Mouse (Mus musculus) left cerebral cortex, postnatal 10 days (tissue): Measurements from ENCODE around the gene Tbx10. TPM values are rescaled to one million over a fixed set of nuclear protein-coding genes. Genes with fewer than 3 reads are reported as not detected.
A peak's percentile ranks its signal among the peaks of the same experiment; 100 is the strongest.
"Not testable (repeated sequence)": the region's sequence is repeated elsewhere in the genome, so short reads cannot be mapped to it uniquely, and the experiment has no call there.

Source experiments
- DNase-seq, 2 experiments: peaks; one replicate each; pipeline ENCODE4 v3.0.0; 2021 to 2022; ENCODE audit warnings: low spot score in 2 of 2, mixed read lengths in 1 of 2; ENCODE audit errors: extremely low spot score in 1 of 2
- intact Hi-C: fragments of 180-260 bp; cut with DNase I; formaldehyde crosslinking; loops from one replicate; pipeline ENCODE4 v1.15.1; 2025
- total RNA-seq, 2 experiments: library from RNA; stranded (reverse); gene quantifications; 2 replicates each; pipeline ENCODE4 v1.2.3; 2021

The Tbx10 gene
- total RNA-seq, 2 experiments from 2014 or later = not detected

DNA sequence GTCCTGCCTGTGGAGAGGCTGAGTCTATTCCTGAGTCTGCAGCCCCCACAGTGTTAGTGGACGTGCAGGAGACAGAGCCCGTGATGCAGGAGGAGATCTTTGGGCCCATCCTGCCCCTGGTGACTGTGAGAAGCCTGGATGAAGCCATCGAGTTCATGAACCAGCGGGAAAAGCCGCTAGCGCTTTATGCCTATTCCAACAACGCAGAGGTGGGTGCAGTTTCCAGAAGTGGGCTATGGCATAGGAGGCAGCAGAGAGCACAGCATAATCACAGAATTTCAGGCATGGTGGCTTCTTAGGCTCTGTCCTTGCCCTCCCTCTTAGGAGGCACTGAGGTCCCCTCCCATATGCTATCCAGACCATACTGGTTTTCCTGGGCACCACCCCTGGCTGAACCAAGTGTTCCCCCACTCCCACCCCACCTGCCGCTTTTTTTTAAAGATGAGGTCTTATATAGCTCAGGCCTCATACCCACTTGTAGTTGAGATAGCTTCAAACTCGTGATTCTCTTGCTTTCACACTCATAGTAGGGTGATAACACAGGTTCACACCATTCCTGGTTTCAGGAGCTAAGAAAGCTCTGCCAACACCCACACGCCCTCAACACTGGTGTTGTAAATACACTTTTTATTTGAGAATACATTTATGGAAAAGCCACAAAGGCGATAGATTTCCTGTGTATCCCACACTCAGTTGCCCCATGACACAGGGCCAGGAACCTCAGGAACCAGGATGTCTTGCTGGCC, 26.0 kb upstream of the Tbx10 start:
- DNase-seq = no peak
- intact Hi-C loops = no loop called here

- intact Hi-C loops = no loop called here
Observed at GRCm38 (mm10) chr19:3967258-3967657, 25.3 kb upstream of the Tbx10 start.

DNA sequence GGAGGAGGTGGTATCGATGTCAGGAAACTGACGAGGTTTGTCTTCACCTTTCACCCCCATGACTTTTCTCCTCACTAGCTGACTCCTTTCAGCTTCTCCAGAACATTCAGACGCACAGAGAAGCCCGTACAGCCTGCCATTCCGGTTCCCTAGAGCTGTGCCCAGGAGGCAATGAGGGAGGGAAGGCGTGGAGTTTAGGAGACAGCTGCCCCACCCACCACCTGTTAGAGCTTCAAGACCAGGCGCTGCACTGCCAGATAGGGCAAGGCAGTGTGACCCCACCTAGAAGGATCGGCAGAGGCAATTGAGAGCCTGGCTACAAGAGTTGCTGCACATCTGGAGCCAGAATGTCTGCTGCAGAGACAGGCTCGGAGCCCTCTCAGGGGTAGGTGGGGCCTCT, 20.3 kb upstream of the Tbx10 start, which contains the start of gene Aldh3b2:
Gene Aldh3b2, plus strand, starts transcription at position 100 of the 400 bp plus-strand sequence.
- intact Hi-C loops = no loop called here
- no peak for DNase-seq

More at GRCm38 (mm10) chr19:3967258-3967657, 25.3 kb upstream of the Tbx10 start:
- DNase-seq = no peak

DNA sequence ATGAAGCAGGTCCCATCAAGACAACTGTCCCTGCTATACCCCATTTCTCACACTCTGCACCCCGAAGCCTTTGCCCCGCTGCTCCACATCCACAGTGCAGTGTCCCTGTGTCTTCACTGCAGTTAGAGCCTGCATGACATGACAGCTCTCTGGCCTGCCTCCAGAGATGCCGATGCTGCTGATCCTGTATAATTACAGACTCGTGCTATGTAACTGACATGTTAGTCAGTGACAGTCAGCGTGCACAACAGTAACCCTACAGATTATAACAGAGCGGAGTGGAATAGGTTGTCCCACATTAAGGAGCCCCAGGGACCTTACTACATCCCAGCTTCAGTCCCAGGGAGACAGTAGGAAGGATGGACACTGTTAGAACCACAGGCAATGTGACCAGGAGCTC, 17.9 kb upstream of the Tbx10 start:
- intact Hi-C loops, DNase-seq: not testable (repeated sequence)

- no peak for DNase-seq
- intact Hi-C loops = no loop called here
Observed at GRCm38 (mm10) chr19:3975866-3976265, 16.7 kb upstream of the Tbx10 start.

GRCm38 (mm10) chr19:3980309-3980708, 12.2 kb upstream of the Tbx10 start:
- peak; percentile 78 to 82 for DNase-seq
- intact Hi-C loops = loop anchor here (5.0 kb wide), 1 partner anchor 33 kb away; no protein-coding TSS in a partner anchor

- intact Hi-C loops = loop anchor here (5.0 kb wide), 1 partner anchor 34 kb away; no protein-coding TSS in a partner anchor
- DNase-seq = no peak
Observed at GRCm38 (mm10) chr19:3980917-3981316, 11.6 kb upstream of the Tbx10 start.

DNA sequence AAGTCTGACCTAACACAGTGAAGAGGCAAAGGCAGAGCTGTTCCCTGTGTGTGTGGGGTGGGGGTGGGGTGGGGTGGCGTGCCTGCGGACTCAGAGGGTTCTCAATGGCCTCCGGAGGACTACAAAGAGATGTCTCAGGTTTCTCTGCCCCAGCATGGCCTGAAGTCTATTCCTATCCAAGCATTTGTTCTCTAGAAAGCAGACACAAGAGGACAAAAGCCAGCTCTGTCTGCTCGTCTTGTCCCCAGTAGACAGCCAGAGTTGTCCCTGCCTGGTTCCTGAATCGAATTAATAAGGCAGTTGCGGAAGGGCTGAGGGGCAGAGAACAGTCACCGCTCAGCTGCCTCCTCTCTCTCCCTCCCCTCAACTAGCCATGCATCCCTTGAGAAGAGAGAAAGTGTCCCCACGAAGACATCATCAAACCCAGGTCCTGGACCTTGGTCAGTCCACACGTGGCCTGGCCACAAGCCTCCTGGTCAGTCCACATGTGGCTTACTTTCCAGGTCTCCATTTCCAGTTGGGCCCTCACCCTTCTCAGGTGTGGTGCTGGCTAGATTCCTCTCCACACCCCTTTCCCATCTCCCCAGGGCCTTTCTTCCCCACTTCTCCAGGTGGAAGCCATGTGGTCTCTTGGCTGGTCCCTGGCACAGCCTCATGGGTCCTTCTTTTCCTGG, 8.9 kb upstream of the Tbx10 start:
- intact Hi-C loops = loop anchor here (5.0 kb wide), 1 partner anchor 36 kb away; no protein-coding TSS in a partner anchor
- DNase-seq = no peak

GRCm38 (mm10) chr19:3985261-3985681, 7.3 kb upstream of the Tbx10 start:
- intact Hi-C loops = no loop called here
- no peak for DNase-seq

DNA sequence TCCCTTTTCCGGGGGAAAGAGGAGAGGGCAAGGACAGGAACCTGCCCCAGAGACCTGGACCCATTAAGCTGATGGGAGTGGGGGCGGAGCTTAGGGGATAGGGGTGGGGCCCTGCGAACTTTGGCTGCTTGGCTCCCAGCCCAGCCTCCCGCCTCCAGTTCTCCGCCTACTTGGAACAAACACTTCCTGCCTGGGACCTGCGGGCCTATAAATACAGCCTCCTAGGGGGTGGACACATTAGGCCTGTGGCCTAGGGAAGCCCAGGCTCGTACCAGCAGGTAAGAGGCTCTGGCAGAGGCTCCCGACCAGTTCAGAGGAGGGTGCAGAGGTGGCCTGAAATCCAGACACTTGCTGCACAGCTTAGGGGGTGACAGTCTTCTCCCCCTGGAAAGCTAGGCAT, 6.2 kb upstream of the Tbx10 start, which contains the start of gene Acy3:
Gene Acy3, plus strand, starts transcription at position 237 of the 400 bp plus-strand sequence.
- DNase-seq = peak in 1 of 2 experiments; percentile 88
- intact Hi-C loops = no loop called here

DNA sequence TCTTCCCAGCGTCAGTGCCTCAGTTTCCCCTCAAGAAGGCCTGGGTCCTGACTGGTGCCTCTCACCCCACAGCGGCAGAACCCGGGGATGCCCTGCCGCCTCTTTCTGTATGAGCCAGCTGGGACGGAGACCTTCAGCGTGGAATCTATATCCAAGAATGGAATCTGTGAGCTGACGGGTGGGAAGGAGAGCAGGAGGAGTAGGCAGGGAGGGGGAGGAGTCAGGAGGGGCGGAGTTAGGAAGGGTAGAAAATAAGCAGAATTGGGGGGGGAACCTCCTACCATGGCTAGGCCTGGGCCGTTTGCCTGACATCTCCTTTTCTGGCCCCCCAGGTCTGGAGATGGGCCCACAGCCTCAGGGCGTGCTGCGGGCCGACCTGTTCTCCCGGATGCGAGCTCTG, 4.5 kb upstream of the Tbx10 start:
- intact Hi-C loops = no loop called here
- no peak for DNase-seq

- intact Hi-C loops = no loop called here
- no peak for DNase-seq
Observed at GRCm38 (mm10) chr19:3988750-3989149, 3.8 kb upstream of the Tbx10 start.

DNA sequence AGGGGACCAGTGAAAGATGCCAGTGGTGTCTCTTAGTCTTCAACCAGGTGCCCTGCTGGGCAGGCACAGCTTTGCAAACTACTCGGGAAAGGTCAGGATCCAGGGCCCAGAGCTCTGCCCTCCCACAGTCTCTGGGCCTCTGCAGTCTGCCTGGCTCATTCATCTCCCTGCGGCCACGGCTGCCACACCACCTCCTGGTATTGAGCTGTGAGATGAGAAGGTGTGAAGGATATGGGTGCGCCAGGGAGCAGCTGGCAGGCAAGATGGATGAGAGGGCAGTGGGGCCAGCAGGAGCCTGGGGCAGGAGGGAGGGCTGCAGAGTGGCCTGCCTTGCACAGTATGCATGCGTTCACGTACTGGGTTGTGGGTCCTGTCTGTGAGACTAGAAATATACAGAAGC, 1.7 kb upstream of the Tbx10 start:
- DNase-seq = no peak
- intact Hi-C loops = no loop called here

- DNase-seq = no peak
- intact Hi-C loops = no loop called here
Observed at GRCm38 (mm10) chr19:3991562-3991961, 990 bp upstream of the Tbx10 start.

- DNase-seq = no peak
Observed at GRCm38 (mm10) chr19:3991966-3992365, 586 bp upstream of the Tbx10 start.

DNA sequence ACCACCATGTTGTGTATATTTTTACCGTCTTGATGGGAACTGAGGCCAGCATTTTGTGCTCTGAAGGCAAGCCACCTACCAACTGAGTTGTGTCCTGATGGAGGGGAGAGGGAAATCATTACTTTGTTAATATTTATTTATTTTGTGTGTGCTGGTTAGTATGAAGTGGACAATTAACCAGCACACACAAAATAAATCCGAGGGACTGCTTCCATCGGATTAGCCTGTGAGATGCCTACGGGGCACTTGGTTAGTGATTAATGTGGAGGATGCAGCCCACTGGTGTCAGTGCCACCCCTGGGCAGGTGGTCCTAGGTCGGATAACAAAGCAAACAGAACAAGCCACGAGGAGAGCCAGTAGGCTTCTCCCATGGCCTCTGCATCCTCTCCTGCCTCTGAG, 2.4 kb downstream of the Tbx10 start:
- intact Hi-C loops = no loop called here
- no peak for DNase-seq

More at GRCm38 (mm10) chr19:3991966-3992365, 586 bp upstream of the Tbx10 start:
- intact Hi-C loops = no loop called here

DNA sequence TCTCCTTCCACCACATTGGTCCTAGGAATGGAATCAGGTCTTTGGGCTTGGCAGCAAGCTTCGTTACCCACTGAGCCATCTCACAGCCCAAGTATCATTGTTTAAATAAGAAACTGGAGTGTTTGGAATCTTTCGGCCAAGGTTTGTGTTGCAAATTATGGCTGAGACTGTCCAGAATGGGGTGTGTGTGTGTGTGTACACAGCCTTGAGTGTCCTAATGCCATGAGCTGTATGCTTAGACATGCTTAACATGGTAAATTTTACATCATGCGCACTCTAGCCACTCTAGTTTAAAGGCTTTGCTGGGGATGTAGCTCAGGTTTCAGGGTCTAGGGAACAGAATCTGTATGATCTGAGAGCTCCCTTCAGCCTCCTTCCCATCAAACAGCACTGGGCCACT, 3.0 kb downstream of the Tbx10 start:
- no peak for DNase-seq
- intact Hi-C loops = no loop called here

GRCm38 (mm10) chr19:3996106-3996505, 3.6 kb downstream of the Tbx10 start:
- intact Hi-C loops = no loop called here
- DNase-seq = no peak

- intact Hi-C loops = no loop called here
- no peak for DNase-seq
Observed at GRCm38 (mm10) chr19:3996747-3997146, 4.2 kb downstream of the Tbx10 start.

DNA sequence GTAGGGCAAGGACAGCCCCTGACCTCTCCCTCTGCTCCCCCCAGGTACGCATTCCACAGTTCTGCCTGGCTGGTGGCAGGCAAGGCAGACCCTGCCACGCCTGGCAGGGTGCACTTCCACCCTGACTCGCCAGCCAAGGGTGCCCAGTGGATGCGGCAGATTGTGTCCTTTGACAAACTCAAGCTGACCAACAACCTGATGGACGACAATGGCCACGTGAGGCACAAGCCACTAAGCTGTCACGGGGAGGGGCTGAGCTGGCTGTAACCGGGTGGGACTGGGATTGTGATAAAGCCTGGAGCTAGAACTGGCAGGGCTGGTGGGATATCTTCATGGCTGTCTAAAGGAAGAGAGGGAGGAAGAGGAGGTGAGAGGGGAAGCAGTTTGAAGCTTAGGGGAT, 4.7 kb downstream of the Tbx10 start:
- no peak for DNase-seq
- intact Hi-C loops = no loop called here
